ENCODE assay signal across 25 mouse cellular contexts in genomic region chr10:83958826-83959225, GRCm38 (mm10).
A peak's percentile ranks its signal among the peaks of the same experiment; 100 is the strongest.
DNase-seq lines count a peak whose midpoint lies in the region; ATAC-seq and TF ChIP-seq lines count a peak whose summit lies in the region.
"Had no signal": no experiment of that assay in that cellular context is flagged by ENCODE, and none has a peak within 500 bp of the region (broad histone marks: within the 10 kb centered on the region; RNA-seq: fewer than 3 reads in every experiment).

No protein-coding gene starts in this region.

- no peaks in the 10 kb centered on the region for H3K36me3 ChIP-seq in hindbrain, embryonic 14.5 days (replicated peaks; ENCODE audit: control insufficient read depth, insufficient read depth)
- no peaks in the 10 kb centered on the region for H3K36me3 ChIP-seq in hindbrain, embryonic 11.5 days (ENCODE audit: control insufficient read depth, insufficient read depth, low read length)
- H3K36me3 ChIP-seq: embryonic facial prominence, embryonic 12.5 days; embryonic facial prominence, embryonic 15.5 days; heart, embryonic 12.5 days; heart, embryonic 15.5 days; hindbrain, embryonic 10.5 days; hindbrain, embryonic 15.5 days had no signal

- 0 out of 2 replicates have a peak overlapping the region, but pooled peaks have one; percentile 32 for H3K27ac ChIP-seq in hindbrain, embryonic 14.5 days
- no peak overlapping the region for H3K27ac ChIP-seq in hindbrain, embryonic 11.5 days (ENCODE audit: low read depth, low read length)
- H3K27ac ChIP-seq in layer of hippocampus, adult 2 months, result no peak overlapping the region; the same call in 1 of the 2 replicates
- H3K27ac ChIP-seq: embryonic facial prominence, embryonic 12.5 days; embryonic facial prominence, embryonic 15.5 days; heart, embryonic 15.5 days; hindbrain, embryonic 15.5 days had no signal

- no peaks in the 10 kb centered on the region for H3K9me3 ChIP-seq in hindbrain, embryonic 14.5 days (ENCODE audit: control insufficient read depth, low read length)
- no peaks in the 10 kb centered on the region for H3K9me3 ChIP-seq in hindbrain, embryonic 11.5 days (ENCODE audit: control insufficient read depth, low read length)
- H3K9me3 ChIP-seq: embryonic facial prominence, embryonic 12.5 days; embryonic facial prominence, embryonic 15.5 days; heart, embryonic 12.5 days; heart, embryonic 15.5 days; hindbrain, embryonic 10.5 days; hindbrain, embryonic 15.5 days had no signal

- H3K4me3 ChIP-seq in hindbrain, embryonic 14.5 days (replicated peaks; ENCODE audit: low read length), result no peak overlapping the region
- no peak overlapping the region for H3K4me3 ChIP-seq in hindbrain, embryonic 11.5 days (ENCODE audit: low read depth, low read length)
- no peak overlapping the region for H3K4me3 ChIP-seq in layer of hippocampus, adult 2 months
- H3K4me3 ChIP-seq: embryonic facial prominence, embryonic 12.5 days; embryonic facial prominence, embryonic 15.5 days; heart, embryonic 12.5 days; heart, embryonic 15.5 days; hindbrain, embryonic 10.5 days; hindbrain, embryonic 15.5 days had no signal

- H3K4me2 ChIP-seq in hindbrain, embryonic 14.5 days (replicated peaks), result no peak overlapping the region
- H3K4me2 ChIP-seq in hindbrain, embryonic 11.5 days (replicated peaks; ENCODE audit: low read depth, low read length), result no peak overlapping the region
- H3K4me2 ChIP-seq: embryonic facial prominence, embryonic 12.5 days; embryonic facial prominence, embryonic 15.5 days; heart, embryonic 12.5 days; heart, embryonic 15.5 days; hindbrain, embryonic 15.5 days had no signal

- no peak overlapping the region for H3K9ac ChIP-seq in hindbrain, embryonic 14.5 days
- no peak overlapping the region for H3K9ac ChIP-seq in hindbrain, embryonic 11.5 days (ENCODE audit: low read depth, low read length)
- H3K9ac ChIP-seq: embryonic facial prominence, embryonic 12.5 days; embryonic facial prominence, embryonic 15.5 days; heart, embryonic 12.5 days; heart, embryonic 15.5 days; hindbrain, embryonic 15.5 days had no signal

- 76% methylated on average over 2 of the region's 2 CpGs for WGBS in hindbrain, embryonic 14.5 days
- 93% methylated on average over 2 of the region's 2 CpGs for WGBS in hindbrain, embryonic 11.5 days

- no peaks in the 10 kb centered on the region for H3K4me1 ChIP-seq in hindbrain, embryonic 14.5 days (replicated peaks; ENCODE audit: control insufficient read depth, insufficient read depth, low read length)
- no peaks in the 10 kb centered on the region for H3K4me1 ChIP-seq in hindbrain, embryonic 11.5 days (replicated peaks; ENCODE audit: control insufficient read depth, insufficient read depth, low read length)
- H3K4me1 ChIP-seq: embryonic facial prominence, embryonic 15.5 days; heart, embryonic 12.5 days; heart, embryonic 15.5 days had no signal

- ATAC-seq in hindbrain, embryonic 14.5 days (ENCODE audit: low FRiP score), result no peak
- ATAC-seq in hindbrain, embryonic 11.5 days (ENCODE audit: low FRiP score), result no peak
- ATAC-seq in neutrophil, adult 5-6 weeks (ENCODE audit: extremely low read depth, insufficient number of reproducible peaks, low FRiP score, poor library complexity, severe bottlenecking), result peak; percentile 30; the same call in 1 of the 2 replicates
- ATAC-seq: CD4-positive, CD25-positive, alpha-beta regulatory T cell, adult 4 months; forebrain, embryonic 14.5 days; Patski had no signal

- H3K27me3 ChIP-seq in hindbrain, embryonic 14.5 days (ENCODE audit: control insufficient read depth, insufficient read depth, low read length), result no peaks in the 10 kb centered on the region
- no peaks in the 10 kb centered on the region for H3K27me3 ChIP-seq in hindbrain, embryonic 11.5 days (ENCODE audit: control insufficient read depth, insufficient read depth, low read length)
- H3K27me3 ChIP-seq: embryonic facial prominence, embryonic 15.5 days; heart, embryonic 12.5 days; heart, embryonic 15.5 days; hindbrain, embryonic 15.5 days; Patski had no signal

- TF ChIP-seq CTCF in layer of hippocampus, adult 2 months (conservative IDR thresholded peaks at IDR 0.05), result no peak

- DNase-seq in hindbrain, embryonic 14.5 days (ENCODE audit: low spot score), result no peak
- DNase-seq in hindbrain, embryonic 11.5 days (ENCODE audit: low spot score), result no peak
- peak; percentile 42 to 54 for DNase-seq in layer of hippocampus, adult 2 months (ENCODE audit: low spot score in 2 of 2)
- no peak for DNase-seq in layer of hippocampus, postnatal 10 days (ENCODE audit: low spot score in 2 of 2)
- DNase-seq in layer of hippocampus, adult 8-10 months (ENCODE audit: low spot score in 2 of 2), result peak; percentile 11 to 24
- DNase-seq in adrenal gland, adult 8-10 months, result no peak
- no peak for DNase-seq in urinary bladder, postnatal 10 days (ENCODE audit: low spot score)
- DNase-seq: adrenal gland, postnatal 14 days; cerebellum, adult 11-12 months; cerebellum, adult 8-10 months; cerebellum, postnatal 25 days; gastrocnemius, postnatal 10 days; gastrocnemius, postnatal 36 days; heart, postnatal 10 days; heart, postnatal 36 days had no signal

Comparison
In these comparisons a context has a peak if more than half of its experiments do, and no peak if none do; other contexts are left out.
1. DNase-seq: peak in layer of hippocampus, adult 2 months (2 of 2) and layer of hippocampus, adult 8-10 months (2 of 2); none in hindbrain, embryonic 14.5 days (single experiment), hindbrain, embryonic 11.5 days (single experiment), layer of hippocampus, postnatal 10 days (0 of 2), adrenal gland, adult 8-10 months (single experiment) and urinary bladder, postnatal 10 days (single experiment).